Mouse (Mus musculus): Measurements from ENCODE around the gene Camp.
"Not testable (repeated sequence)": the region's sequence is repeated elsewhere in the genome, so short reads cannot be mapped to it uniquely, and the experiment has no call there.

Gene Camp

GRCm38 (mm10) chr9:109850099-109850498, 682 bp upstream of the Camp start:
- DNase-seq (ENCODE audit: low spot score), result no peak

- no peak for DNase-seq (ENCODE audit: low spot score)
Observed at GRCm38 (mm10) chr9:109833088-109833412, 16.4 kb downstream of the Camp start.

GRCm38 (mm10) chr9:109832391-109833087, 16.9 kb downstream of the Camp start, which contains the start of gene Nme6:
Gene Nme6, plus strand, starts transcription at chr9:109832749.
- peak; percentile 26 for DNase-seq (ENCODE audit: low spot score)

GRCm38 (mm10) chr9:109826181-109826580, 23.2 kb downstream of the Camp start:
- DNase-seq (ENCODE audit: low spot score), result no peak

GRCm38 (mm10) chr9:109825739-109826138, 23.7 kb downstream of the Camp start:
- no peak for DNase-seq (ENCODE audit: low spot score)

GRCm38 (mm10) chr9:109816341-109816740, 33.1 kb downstream of the Camp start:
- DNase-seq (ENCODE audit: low spot score), result no peak

GRCm38 (mm10) chr9:109813424-109813823, 36.0 kb downstream of the Camp start:
- DNase-seq (ENCODE audit: low spot score), result no peak

- no peak for DNase-seq (ENCODE audit: low spot score)
Observed at GRCm38 (mm10) chr9:109811980-109812379, 37.4 kb downstream of the Camp start, which contains the start of gene Spink8. Gene Spink8, plus strand, starts transcription at chr9:109812280.

- no peak for DNase-seq (ENCODE audit: low spot score)
Observed at GRCm38 (mm10) chr9:109807898-109808297, 41.5 kb downstream of the Camp start.

GRCm38 (mm10) chr9:109806695-109807293, 42.6 kb downstream of the Camp start:
- no peak for DNase-seq (ENCODE audit: low spot score)

GRCm38 (mm10) chr9:109806260-109806659, 43.2 kb downstream of the Camp start:
- DNase-seq (ENCODE audit: low spot score), result no peak

GRCm38 (mm10) chr9:109805596-109805995, 43.8 kb downstream of the Camp start:
- DNase-seq (ENCODE audit: low spot score), result not testable (repeated sequence)

GRCm38 (mm10) chr9:109798051-109798450, 51.4 kb downstream of the Camp start:
- no peak for DNase-seq (ENCODE audit: low spot score)

All from urinary bladder, postnatal 10 days (tissue).